Mouse (Mus musculus) liver, adult (tissue): ENCODE measurements around the gene Dcpp3.

ENCODE experiments used
- GATA4 ChIP-seq: IDR thresholded peaks from 2 replicates; pipeline ENCODE4 v1.6.1; 2014; ENCODE audit warnings: mild to moderate bottlenecking, low read length; ENCODE audit not compliant: insufficient replicate concordance

Gene Dcpp3

GRCm38 (mm10) chr17:23965805-23966425, 48.7 kb downstream of the Dcpp3 start:
- no peak for TF ChIP-seq GATA4

- no peak for TF ChIP-seq GATA4
Observed at GRCm38 (mm10) chr17:23966658-23967401, 49.6 kb downstream of the Dcpp3 start.

DNA sequence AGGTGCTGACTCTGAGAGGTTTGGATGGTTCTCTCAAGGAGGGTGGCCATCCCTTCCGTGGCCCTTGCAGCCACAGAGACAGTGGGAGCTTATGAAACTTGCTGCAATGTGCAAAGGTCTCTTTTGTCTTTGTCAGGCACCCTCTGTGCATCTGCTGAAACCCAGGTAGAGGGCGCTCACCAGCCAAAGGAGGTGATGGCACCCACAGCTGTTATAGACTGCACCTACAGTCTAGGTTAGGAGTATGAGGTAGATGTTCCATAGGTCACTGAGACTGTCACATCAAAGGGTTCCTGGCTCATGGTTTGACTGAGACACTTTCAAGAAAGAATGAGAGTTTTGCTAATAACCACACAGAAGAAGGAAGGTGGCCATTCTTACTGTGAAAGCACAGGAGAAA, 51.5 kb downstream of the Dcpp3 start:
- TF ChIP-seq GATA4: no peak
